Mouse (Mus musculus) midbrain, embryonic 14.5 days (tissue): ENCODE results near the gene Jsrp1. TPM values are rescaled to one million over a fixed set of nuclear protein-coding genes. Genes with fewer than 3 reads are reported as not detected.

Experiments used
- ATAC-seq: fragments of 200-750 bp; cut with Nextera tagmentation; 2 replicates; pipeline ENCODE4 v1.8.0; 2017; ENCODE audit warnings: moderate number of reproducible peaks, moderate library complexity; ENCODE audit not compliant: low FRiP score, low TSS enrichment
- DNase-seq: peaks from one replicate; pipeline ENCODE4 v3.0.0-alpha.2; 2015
- H3K27ac ChIP-seq: fragments of 300-500 bp; sonication (generic); replicated peaks from 2 replicates; pipeline ENCODE4 v1.5.1; 2014; ENCODE audit warnings: mild to moderate bottlenecking, low read depth, low read length, moderate library complexity
- H3K27me3 ChIP-seq: fragments of 300-500 bp; sonication (generic); 2 replicates; pipeline ENCODE4 v1.6.1; 2014; ENCODE audit warnings: low read length, control low read depth, mixed read lengths; ENCODE audit not compliant: control insufficient read depth, insufficient read depth
- H3K36me3 ChIP-seq: fragments of 300-500 bp; sonication (generic); 2 replicates; pipeline ENCODE4 v1.6.1; 2014; ENCODE audit warnings: low read length, control low read depth; ENCODE audit not compliant: control insufficient read depth, insufficient read depth
- H3K4me1 ChIP-seq: fragments of 300-500 bp; sonication (generic); 2 replicates; pipeline ENCODE4 v1.6.1; 2014; ENCODE audit warnings: mild to moderate bottlenecking, antibody characterized with exemption, low read length, control low read depth; ENCODE audit not compliant: control insufficient read depth, insufficient read depth
- H3K4me2 ChIP-seq: fragments of 300-500 bp; sonication (generic); 2 replicates; pipeline ENCODE4 v1.6.1; 2014; ENCODE audit warnings: mild to moderate bottlenecking, low read length, moderate library complexity
- H3K4me3 ChIP-seq: fragments of 300-500 bp; sonication (generic); replicated peaks from 2 replicates; pipeline ENCODE4 v1.5.1; 2014; ENCODE audit warnings: low read depth, low read length
- H3K9ac ChIP-seq: fragments of 300-500 bp; sonication (generic); replicated peaks from 2 replicates; pipeline ENCODE4 v1.6.1; 2014; ENCODE audit warnings: mild to moderate bottlenecking, low read length, moderate library complexity
- H3K9me3 ChIP-seq: fragments of 300-500 bp; sonication (generic); 2 replicates; pipeline ENCODE4 v1.6.1; 2016; ENCODE audit warnings: low read length, control low read depth, mixed read lengths; ENCODE audit not compliant: control insufficient read depth
- WGBS: fragments of 180-500 bp; shearing (Covaris S2); extraction: QIAGEN DNeasy Blood & Tissue Kit; methylation state at CpG from one replicate; pipeline ENCODE4 v1.1.7; 2014; 5-methylcytosine and 5-hydroxymethylcytosine counted together
- polyA plus RNA-seq: library from polyadenylated mRNA; unstranded; fragments of >200 nt; fragmentation: Nextera tagmentation; extraction: Ambion mirVana; gene quantifications from 2 replicates; pipeline ENCODE4 v1.2.1, GENCODE M21; 2014

Gene Jsrp1
- polyA plus RNA-seq, 1 experiment from 2014 or later = 0.30 TPM

- Histone ChIP-seq H3K4me3 (peak within 1 kb of the TSS; percentile 97), H3K27ac (peak within 1 kb of the TSS; percentile 71), H3K36me3 (peaks cover 26% of the 10 kb centered on the region), H3K4me1 (peaks cover 26% of the 10 kb centered on the region), H3K27me3 (no peaks in the 10 kb centered on the region), H3K9me3 (no peaks in the 10 kb centered on the region), H3K9ac (peak within 1 kb of the TSS; percentile 86), H3K4me2 (peak within 1 kb of the TSS; percentile 99)
- WGBS = 1% methylated on average over 80 of the region's 81 CpGs
- peak; percentile 99 for DNase-seq
- ATAC-seq = peak; percentile 89
Measured at GRCm38 (mm10) chr10:80854913-80855748, 41.8 kb upstream of the Jsrp1 start, which contains the start of the genes Lsm7 and Sppl2b. Lsm7 (minus strand) TSS chr10:80855209. Sppl2b (plus strand) TSS chr10:80855275.

- Histone ChIP-seq H3K27ac (no peak overlapping the region), H3K4me3 (no peak overlapping the region), H3K36me3 (peaks cover 27% of the 10 kb centered on the region), H3K9me3 (no peaks in the 10 kb centered on the region), H3K4me1 (0 out of 2 replicates have a peak, but pooled peaks cover 1% of the 10 kb centered on the region), H3K27me3 (peaks cover 16% of the 10 kb centered on the region), H3K9ac (no peak overlapping the region), H3K4me2 (no peak overlapping the region)
- WGBS = 13% methylated on average over 10 of the region's 10 CpGs
- ATAC-seq = no peak
- DNase-seq = no peak
Measured at GRCm38 (mm10) chr10:80848571-80848970, 35.3 kb upstream of the Jsrp1 start.

DNA sequence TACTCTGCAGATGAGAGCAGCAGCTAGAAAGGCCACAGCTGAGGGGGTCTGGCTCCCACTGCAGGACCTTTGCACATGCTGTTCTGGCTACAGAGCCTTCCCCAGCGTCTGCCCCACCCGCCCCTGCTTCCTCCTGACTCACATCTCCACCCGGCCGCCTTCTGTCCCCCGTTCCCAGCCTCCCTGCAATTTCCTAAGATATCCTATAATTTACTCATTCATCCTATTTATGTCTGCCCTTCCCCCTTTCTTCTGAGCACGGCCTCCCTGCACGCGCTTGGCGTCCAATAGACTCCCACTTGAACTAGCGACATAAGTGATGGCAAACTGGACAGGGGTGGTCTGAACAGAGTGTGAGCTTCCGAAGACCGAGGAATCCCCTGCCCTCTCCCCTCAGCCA, 32.4 kb upstream of the Jsrp1 start:
- 81% methylated on average over 12 of the region's 12 CpGs for WGBS
- 0 out of 2 replicates have a peak, but pooled peaks cover 3% of the 10 kb centered on the region for H3K4me1 ChIP-seq

DNA sequence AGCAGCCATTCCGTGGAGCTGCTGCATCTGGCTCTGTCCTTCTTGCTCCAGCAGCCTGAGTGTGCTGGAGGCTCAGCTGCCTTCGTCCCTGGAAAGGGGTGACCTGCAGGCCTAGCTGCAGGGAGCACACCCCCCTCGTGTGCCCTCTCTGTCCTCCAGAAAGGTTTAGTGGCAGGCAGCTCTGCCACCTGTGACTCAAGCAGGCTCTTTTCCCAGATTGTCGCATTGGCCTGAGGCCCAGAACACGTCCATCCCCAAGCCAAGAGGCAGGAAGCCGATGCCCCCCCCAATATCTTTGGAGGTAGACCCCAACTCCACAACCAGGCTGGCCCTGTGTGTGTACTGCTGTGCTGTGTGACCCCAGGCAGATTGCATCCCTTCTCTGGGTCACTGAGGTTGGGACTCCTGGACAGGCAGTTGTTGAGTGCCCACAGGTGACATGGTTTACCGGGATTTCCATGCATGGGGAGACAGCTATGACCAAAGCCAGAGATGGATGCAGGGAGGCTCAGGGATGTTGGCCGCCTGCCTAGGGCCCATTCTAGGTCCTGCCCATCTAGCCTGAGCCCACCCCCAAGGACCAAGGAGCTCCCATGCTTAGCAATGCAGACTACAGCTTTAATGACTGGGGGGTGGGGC, 31.9 kb upstream of the Jsrp1 start:
- H3K27me3 ChIP-seq = peaks cover 30% of the 10 kb centered on the region
- no peak for DNase-seq
- no peak overlapping the region for H3K4me3 ChIP-seq
- H3K27ac ChIP-seq = no peak overlapping the region
- peaks cover 1% of the 10 kb centered on the region; the same call in 1 of the 2 replicates for H3K36me3 ChIP-seq
- H3K9ac ChIP-seq = no peak overlapping the region
- H3K4me1 ChIP-seq = 0 out of 2 replicates have a peak, but pooled peaks cover 6% of the 10 kb centered on the region
- no peak for ATAC-seq
- no peak overlapping the region for H3K4me2 ChIP-seq
- 66% methylated on average over 8 of the region's 8 CpGs for WGBS
- H3K9me3 ChIP-seq = no peaks in the 10 kb centered on the region

More for the DNA sequence above, 32.4 kb upstream of the Jsrp1 start:
- Histone ChIP-seq H3K9me3 (no peaks in the 10 kb centered on the region), H3K27ac (no peak overlapping the region), H3K4me2 (no peak overlapping the region), H3K4me3 (no peak overlapping the region), H3K9ac (no peak overlapping the region), H3K36me3 (peaks cover 6% of the 10 kb centered on the region; the same call in 1 of the 2 replicates), H3K27me3 (peaks cover 30% of the 10 kb centered on the region)
- DNase-seq (no peak), ATAC-seq (no peak)

GRCm38 (mm10) chr10:80843931-80844547, 30.7 kb upstream of the Jsrp1 start, which contains the start of gene Lingo3:
Lingo3 (minus strand) TSS chr10:80844039.
- peaks cover 30% of the 10 kb centered on the region for H3K27me3 ChIP-seq
- H3K9ac ChIP-seq = peak within 1 kb of the TSS; percentile 56
- WGBS = 4% methylated on average over 50 of the region's 51 CpGs
- 0 out of 2 replicates have a peak, but pooled peaks cover 6% of the 10 kb centered on the region for H3K4me1 ChIP-seq
- peak within 1 kb of the TSS; percentile 48 for H3K4me3 ChIP-seq
- H3K9me3 ChIP-seq = no peaks in the 10 kb centered on the region
- peak within 1 kb of the TSS; percentile 73 for H3K4me2 ChIP-seq
- no peak within 1 kb of the TSS for H3K27ac ChIP-seq
- H3K36me3 ChIP-seq = no peaks in the 10 kb centered on the region
- peak; percentile 79 for DNase-seq
- ATAC-seq = peak; percentile 11; the same call in 1 of the 2 replicates

DNA sequence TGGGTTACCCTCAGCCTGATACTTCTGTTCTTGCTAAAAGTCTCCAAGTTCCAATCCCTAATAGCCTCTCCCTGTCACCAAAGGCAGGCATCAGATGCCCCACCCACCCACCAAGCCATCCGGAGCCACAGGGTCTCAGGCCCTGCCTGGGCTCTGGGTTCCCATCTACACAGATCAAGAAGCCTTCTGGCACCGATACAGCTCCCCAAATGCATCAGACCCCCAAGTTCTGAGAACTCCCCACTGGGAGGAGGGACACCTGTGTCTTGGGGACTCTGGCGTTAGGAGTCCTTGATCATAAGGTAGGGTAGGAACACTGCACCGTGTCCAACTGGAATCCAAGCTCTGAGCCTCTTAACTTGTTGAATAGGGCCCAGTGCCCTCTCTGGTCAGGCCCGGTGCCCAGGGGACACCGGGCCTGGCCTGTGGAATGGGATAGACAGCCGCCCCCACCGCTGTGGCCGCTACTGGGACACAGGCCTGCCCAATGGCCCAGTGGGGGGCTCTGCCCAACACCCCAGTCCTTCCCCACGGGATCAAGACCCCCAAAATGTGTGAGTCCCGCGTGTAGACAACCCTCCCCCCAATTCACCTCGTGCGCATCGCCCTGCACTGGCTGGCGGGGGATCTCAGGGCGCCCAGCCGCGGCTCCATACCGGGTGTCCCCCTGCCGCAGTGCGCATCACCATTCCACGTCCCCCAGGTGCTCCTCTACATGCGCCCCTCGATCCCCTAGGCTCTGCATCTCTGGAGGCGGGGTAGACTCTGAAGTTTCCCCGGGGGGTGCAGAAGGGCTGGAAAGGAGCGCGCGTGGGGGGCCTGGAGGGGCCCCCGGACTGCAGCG, 30.0 kb upstream of the Jsrp1 start:
- Histone ChIP-seq H3K9me3 (no peaks in the 10 kb centered on the region), H3K4me2 (peak overlapping the region; percentile 73), H3K36me3 (no peaks in the 10 kb centered on the region), H3K4me3 (peak overlapping the region; percentile 48), H3K9ac (peak overlapping the region; percentile 56), H3K4me1 (0 out of 2 replicates have a peak, but pooled peaks cover 6% of the 10 kb centered on the region), H3K27me3 (peaks cover 30% of the 10 kb centered on the region), H3K27ac (no peak overlapping the region)
- DNase-seq = peak; percentile 13
- WGBS = 9% methylated on average over 32 of the region's 32 CpGs
- peak; percentile 21; the same call in 1 of the 2 replicates for ATAC-seq

DNA sequence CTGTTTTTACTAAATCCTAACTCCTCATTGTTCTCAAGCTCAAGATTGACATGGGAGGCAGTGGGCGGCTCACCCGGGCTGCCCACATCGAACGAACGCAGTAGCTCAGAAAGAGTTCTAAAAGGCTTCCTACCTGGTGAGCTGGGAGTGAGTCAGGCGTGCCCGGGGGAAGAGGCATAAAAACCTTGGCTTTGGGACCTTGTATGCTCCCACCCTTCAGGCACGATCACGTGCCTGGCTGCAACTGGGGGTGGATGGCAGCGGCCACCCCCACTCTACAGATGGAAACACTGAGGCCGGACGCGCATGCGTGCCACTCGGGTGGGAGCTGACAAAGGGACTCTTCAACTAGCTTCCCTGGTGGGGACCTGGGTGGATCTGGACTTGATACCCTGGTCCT, 29.0 kb upstream of the Jsrp1 start:
- H3K4me3 ChIP-seq = no peak overlapping the region
- H3K4me1 ChIP-seq = 0 out of 2 replicates have a peak, but pooled peaks cover 6% of the 10 kb centered on the region
- H3K36me3 ChIP-seq = no peaks in the 10 kb centered on the region
- peaks cover 30% of the 10 kb centered on the region for H3K27me3 ChIP-seq
- no peak overlapping the region for H3K4me2 ChIP-seq
- 82% methylated on average over 15 of the region's 15 CpGs for WGBS
- H3K9ac ChIP-seq = no peak overlapping the region
- no peak overlapping the region for H3K27ac ChIP-seq
- no peaks in the 10 kb centered on the region for H3K9me3 ChIP-seq
- no peak for ATAC-seq
- DNase-seq = no peak

- ATAC-seq = no peak
- Histone ChIP-seq H3K4me2 (no peak overlapping the region), H3K9ac (no peak overlapping the region), H3K9me3 (no peaks in the 10 kb centered on the region), H3K27ac (no peak overlapping the region), H3K4me3 (no peak overlapping the region), H3K4me1 (0 out of 2 replicates have a peak, but pooled peaks cover 6% of the 10 kb centered on the region), H3K36me3 (no peaks in the 10 kb centered on the region), H3K27me3 (peaks cover 30% of the 10 kb centered on the region)
- WGBS = 76% methylated on average over 2 of the region's 2 CpGs
- DNase-seq = no peak
Measured at GRCm38 (mm10) chr10:80841685-80842084, 28.4 kb upstream of the Jsrp1 start.
